Mouse (Mus musculus) ovary, postnatal 14 days (tissue): ENCODE measurements around the gene Tnfrsf1a.
A peak's percentile ranks its signal among the peaks of the same experiment; 100 is the strongest.

Experiments used
- DNase-seq: peaks from one replicate; pipeline ENCODE4 v3.0.0; 2022; ENCODE audit warnings: low spot score

The Tnfrsf1a gene

GRCm38 (mm10) chr6:125354352-125355151, 5.4 kb downstream of the Tnfrsf1a start:
- no peak for DNase-seq

GRCm38 (mm10) chr6:125355197-125355741, 6.1 kb downstream of the Tnfrsf1a start:
- no peak for DNase-seq

- no peak for DNase-seq
These were observed 7.1 kb downstream of the Tnfrsf1a start for GRCm38 (mm10) chr6:125356264-125356663.

- DNase-seq: no peak
These were observed 8.2 kb downstream of the Tnfrsf1a start for GRCm38 (mm10) chr6:125357334-125357733.

DNA sequence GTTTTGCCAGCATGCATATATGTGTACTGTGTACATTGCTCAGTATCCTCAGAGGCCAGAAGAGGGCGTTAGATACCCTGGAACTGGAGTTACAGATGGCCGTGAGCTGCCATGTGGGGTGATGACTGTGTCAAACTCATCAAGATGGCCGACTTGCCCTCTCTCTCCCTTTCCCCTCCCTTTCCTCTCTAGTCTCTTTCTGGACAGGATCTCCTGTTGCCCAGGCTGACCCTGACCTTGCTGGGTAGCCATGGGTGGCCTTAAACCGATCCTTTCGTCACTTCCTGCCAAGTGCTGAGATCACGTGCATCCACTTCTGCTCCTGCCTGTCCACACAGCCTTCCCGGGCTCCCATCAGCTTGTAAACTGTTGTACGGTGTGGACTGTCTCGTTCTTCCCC, 10.8 kb downstream of the Tnfrsf1a start:
- no peak for DNase-seq

GRCm38 (mm10) chr6:125360846-125361245, 11.7 kb downstream of the Tnfrsf1a start:
- no peak for DNase-seq

GRCm38 (mm10) chr6:125361467-125362291, 12.5 kb downstream of the Tnfrsf1a start:
- DNase-seq: no peak

DNA sequence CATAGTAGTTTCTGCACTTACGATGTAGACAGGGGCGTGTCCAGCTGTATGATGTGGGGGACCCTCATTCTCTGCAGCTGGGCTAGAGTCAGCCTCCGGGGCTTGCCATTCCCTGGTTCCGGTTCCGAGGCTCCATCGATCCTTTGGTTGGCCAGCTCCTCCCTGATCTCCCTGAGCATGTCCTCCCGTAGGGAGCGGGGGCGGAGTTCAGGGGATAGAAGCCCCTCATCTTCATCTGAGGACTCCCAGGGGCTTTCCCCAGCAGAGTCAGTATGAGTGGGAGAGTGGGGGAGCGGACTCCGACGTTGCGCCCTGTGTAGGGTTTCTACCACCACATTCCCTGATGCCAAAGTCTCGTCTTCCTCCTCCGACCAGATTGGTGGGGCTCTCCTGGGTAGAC, 13.9 kb downstream of the Tnfrsf1a start:
- no peak for DNase-seq

DNA sequence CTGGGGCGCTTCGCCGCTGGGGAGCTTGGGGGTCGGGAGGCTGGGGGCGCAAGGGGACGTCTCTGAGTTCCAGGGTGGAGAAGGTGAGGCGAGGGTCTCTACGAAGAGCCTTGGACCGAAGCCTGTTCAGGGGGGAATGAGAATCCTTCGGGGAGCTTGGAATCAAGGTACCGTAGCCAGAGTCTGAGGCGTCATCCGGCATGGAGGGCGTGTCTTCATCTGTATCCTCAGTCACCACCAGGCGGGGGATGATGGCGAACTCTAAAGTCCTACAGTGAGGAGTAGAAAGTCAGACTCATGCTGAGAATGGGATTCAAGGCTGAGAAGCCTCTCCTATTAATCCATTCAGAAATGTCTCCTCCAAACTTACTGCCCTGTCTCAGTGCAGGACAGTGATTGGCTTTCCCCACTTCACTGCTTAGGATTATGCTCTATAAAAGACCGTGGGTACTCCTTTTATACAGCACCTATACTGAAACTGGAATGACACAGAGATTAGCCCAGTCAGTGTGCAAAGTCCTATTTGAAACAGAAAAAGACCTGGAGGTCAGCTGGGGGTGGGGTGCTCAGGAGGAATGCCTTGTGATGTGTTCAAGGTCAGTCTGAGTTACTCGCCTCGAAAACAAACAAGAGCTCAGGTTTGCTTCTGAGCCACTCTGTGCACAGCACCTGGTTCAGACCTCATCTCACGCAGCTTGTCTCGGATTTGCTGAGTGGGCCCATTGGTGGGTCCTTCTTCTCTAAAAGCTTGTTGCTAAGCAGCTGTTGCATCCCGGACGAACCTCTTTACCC, 14.5 kb downstream of the Tnfrsf1a start:
- DNase-seq: no peak

DNA sequence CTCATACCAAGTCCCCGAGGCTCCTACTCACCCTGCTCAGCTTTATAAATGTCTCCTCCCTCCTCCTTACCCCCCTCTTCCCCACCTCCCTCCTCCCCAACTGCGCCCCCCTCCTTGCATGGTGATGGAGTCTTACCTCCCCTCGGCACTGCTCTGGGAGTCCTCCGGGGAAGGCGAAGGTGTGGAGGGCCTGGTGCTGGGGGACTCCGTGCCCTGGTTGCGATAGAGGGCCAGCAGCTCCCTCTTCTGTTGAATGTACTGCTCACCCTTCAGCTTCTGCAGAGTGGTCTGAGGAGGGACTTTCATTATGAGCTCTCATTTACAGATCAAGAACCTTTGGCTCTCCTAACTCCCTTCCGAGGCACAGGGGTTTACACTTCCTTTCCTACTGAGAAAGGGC, 15.3 kb downstream of the Tnfrsf1a start:
- DNase-seq: no peak

- no peak for DNase-seq
These were observed 16.4 kb downstream of the Tnfrsf1a start for GRCm38 (mm10) chr6:125365522-125365921.

DNA sequence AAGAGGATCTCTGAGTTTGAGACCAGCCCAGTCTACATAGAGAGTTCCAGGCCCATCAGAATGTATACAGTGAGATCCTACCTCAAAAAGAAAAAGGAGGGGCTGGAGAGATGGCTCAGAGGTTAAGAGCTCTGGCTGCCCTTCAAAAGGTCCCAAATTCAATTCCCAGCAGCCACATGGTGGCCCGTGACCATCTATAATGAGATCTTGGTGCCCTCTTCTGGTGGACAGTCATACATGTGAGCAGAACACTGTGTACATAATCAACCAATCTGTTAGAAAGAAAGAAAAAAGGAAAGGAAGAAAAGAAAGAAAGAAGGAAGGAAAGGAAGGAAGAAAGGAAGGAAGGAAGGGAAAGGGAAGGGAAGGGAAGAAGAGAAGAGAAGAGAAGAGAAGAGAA, 17.0 kb downstream of the Tnfrsf1a start:
- DNase-seq: no peak

DNA sequence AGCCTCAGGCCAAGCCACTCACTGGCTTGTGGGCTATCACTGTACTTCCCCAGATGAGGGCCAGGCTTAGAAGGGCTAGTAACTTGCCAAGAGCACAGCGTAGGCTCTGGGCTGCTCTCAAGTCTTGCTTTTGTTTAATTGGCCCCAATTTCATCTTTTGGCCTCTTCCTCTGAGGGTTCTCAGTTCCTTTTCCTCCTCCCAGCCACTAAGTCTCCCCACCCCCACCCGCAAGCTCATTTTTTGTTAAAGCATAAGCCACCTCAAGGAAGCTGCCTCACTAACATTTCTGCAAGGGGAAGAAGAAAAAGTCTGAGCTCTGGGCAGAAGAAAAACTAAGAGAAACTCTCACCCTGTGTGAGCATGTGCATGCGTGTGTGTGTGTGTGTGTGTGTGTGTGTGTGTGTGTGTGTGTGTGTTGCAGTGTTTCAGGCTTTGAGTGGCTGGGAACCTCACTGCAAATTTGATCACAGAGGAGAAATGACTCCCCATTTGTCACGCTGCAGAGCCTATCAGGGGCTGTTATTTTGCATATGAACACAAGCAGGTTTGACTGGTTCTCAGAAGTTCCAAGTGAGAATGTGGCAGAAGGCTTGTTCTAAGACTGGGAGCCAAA, 18.7 kb downstream of the Tnfrsf1a start:
- DNase-seq: no peak

DNA sequence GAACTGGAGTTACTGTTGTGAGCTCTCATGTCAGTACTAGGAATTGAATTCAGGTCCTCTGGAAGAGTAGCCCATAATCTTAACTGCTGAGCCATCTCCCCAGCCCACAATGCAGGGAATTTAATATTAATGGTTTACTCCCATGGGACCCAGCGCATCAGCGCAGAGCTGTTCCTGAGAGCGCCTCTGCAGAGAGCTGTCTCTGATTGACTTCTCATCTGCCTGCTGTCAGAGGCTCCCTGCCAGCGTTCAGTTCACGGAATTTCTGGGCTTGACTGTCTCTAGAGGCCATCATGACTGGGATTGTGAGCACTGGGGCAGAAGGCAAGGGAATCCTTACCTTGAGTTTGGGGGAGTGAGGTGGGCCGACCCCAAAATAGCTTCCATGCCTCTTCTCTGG, 27.9 kb downstream of the Tnfrsf1a start:
- DNase-seq: no peak

GRCm38 (mm10) chr6:125377582-125378451, 28.7 kb downstream of the Tnfrsf1a start:
- peak; percentile 66 for DNase-seq

DNA sequence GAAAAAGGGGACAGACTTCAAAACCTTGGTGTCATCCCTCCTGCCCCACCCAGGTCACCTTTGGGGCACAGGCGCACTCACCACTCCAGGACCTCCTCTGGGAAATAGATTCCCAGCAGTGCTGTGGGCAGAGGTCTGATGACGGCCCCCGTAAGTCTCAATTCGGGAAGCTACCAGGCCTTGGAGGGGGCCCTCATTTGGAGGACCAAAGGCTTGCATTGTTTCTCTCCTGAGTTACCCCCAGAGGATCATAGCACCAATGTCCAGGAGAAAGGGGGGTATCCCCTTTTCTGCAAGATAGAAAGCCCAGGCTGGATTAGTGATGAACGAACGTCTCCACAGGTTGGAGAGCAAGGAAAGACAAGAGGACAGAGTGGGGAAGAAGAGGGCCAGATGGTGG, 29.5 kb downstream of the Tnfrsf1a start:
- DNase-seq: no peak

- no peak for DNase-seq
These were observed 30.6 kb downstream of the Tnfrsf1a start for GRCm38 (mm10) chr6:125379781-125380180.

- DNase-seq: no peak
These were observed 31.5 kb downstream of the Tnfrsf1a start, which contains the start of gene Plekhg6 for GRCm38 (mm10) chr6:125380372-125381360. Gene Plekhg6 (minus strand): TSS chr6:125380793.

DNA sequence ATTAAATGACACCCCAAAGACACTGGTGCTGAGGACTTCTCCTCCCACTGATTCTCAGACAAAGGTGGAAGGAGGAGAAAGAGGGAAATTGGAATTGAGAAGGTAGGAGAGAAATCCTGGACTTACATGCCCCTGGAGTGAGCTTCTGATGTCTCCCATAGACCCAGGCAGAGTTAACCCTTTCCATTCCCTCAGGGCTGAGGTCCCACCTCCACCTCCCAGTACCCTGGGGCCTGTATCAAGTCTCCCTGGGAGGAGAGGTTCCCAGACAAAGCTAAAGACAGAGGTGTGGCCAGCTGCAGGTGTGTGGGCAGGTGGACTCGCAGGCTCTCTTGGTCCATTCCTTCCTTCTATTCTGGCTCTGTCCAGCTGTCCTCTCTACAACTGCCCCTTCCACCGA, 32.9 kb downstream of the Tnfrsf1a start:
- no peak for DNase-seq
